25 mouse cellular contexts compared by ENCODE assay signal in the genomic region with DNA sequence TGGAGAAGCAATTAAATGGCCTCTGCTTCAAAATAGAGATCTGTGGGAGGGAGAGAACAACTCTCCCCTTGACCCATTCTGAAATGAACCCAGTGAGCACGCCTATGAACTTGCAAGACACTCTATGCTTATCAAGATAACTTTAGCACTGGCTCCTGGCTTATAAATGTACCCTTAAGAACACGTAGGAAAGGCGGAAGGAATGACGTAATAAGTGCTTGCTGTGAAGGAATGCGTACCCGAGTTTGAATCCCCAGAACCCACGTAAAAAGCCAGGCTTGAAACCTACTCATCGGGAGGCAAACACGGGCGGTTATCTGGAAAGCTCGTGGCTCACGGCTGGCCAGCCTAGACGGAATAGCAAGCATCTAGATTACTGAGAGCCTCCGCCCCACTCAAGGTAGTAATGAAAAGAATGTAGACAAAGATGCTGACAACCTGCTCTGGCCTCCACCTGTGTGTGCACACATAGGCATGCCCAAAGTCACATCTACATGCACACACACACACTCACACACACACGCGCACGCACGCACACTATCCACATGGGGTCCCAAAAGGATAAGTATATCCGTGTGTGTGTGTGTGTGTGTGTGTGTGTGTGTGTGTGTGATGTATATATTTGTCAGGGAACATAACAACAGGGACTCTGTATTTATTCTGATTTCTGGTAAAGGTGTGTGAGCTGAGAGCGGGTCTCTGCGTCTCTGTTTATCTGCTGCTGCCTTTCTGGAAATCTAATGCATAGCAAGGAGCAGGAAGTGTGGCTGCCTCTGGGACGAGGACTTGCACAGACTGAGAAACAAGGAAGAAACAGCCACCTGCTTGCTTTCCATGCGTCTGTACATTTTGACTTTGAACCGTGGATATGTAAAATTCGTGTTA. TPM values are rescaled to one million over a fixed set of nuclear protein-coding genes. Genes with fewer than 3 reads are reported as not detected.
A peak's percentile ranks its signal among the peaks of the same experiment; 100 is the strongest.
DNase-seq lines count a peak whose midpoint lies in the region; ATAC-seq and TF ChIP-seq lines count a peak whose summit lies in the region.
"Had no signal": no experiment of that assay in that cellular context is flagged by ENCODE, and none has a peak within 500 bp of the region (broad histone marks: within the 10 kb centered on the region; RNA-seq: fewer than 3 reads in every experiment).

No protein-coding gene starts in this region.

- TF ChIP-seq CTCF in E14TG2a.4 (conservative IDR thresholded peaks at IDR 0.05; ENCODE audit: low read length): no peak
- TF ChIP-seq CTCF in intestine, postnatal 0 days (IDR thresholded peaks at IDR 0.05; ENCODE audit: low read depth): no peak
- no peak for TF ChIP-seq CTCF in layer of hippocampus, adult 2 months (conservative IDR thresholded peaks at IDR 0.05)
- no peak for TF ChIP-seq CTCF in forebrain, postnatal 0 days (IDR thresholded peaks at IDR 0.05; ENCODE audit: low read depth)

- no peak for ATAC-seq in forebrain, embryonic 11.5 days (replicated peaks; ENCODE audit: low FRiP score)
- ATAC-seq in forebrain, embryonic 13.5 days: no peak
- ATAC-seq in intestine, postnatal 0 days: peak; percentile 68
- ATAC-seq in stomach, embryonic 14.5 days (ENCODE audit: insufficient number of reproducible peaks, insufficient read depth, low FRiP score, low read depth): peak; percentile 70
- ATAC-seq in forebrain, postnatal 0 days: no peak
- ATAC-seq: forebrain, embryonic 15.5 days; midbrain, embryonic 16.5 days had no signal

- no peak overlapping the region for H3K4me3 ChIP-seq in forebrain, embryonic 11.5 days (ENCODE audit: low read depth, low read length)
- H3K4me3 ChIP-seq in forebrain, embryonic 13.5 days: no peak overlapping the region
- H3K4me3 ChIP-seq in E14TG2a.4 (replicated peaks; ENCODE audit: low read length): peak overlapping the region; percentile 48
- no peak overlapping the region for H3K4me3 ChIP-seq in intestine, postnatal 0 days (ENCODE audit: low read depth, low read length)
- H3K4me3 ChIP-seq in stomach, embryonic 14.5 days (ENCODE audit: low read depth, low read length): no peak overlapping the region
- no peak overlapping the region for H3K4me3 ChIP-seq in layer of hippocampus, adult 2 months
- no peak overlapping the region for H3K4me3 ChIP-seq in forebrain, postnatal 0 days (ENCODE audit: low read depth, low read length)
- H3K4me3 ChIP-seq: forebrain, embryonic 15.5 days; heart, embryonic 12.5 days; hindbrain, embryonic 12.5 days; liver, embryonic 15.5 days; midbrain, embryonic 10.5 days; myocyte had no signal

- H3K9ac ChIP-seq in forebrain, embryonic 11.5 days (ENCODE audit: low read length): no peak overlapping the region
- H3K9ac ChIP-seq in forebrain, embryonic 13.5 days: no peak overlapping the region
- no peak overlapping the region for H3K9ac ChIP-seq in intestine, postnatal 0 days (ENCODE audit: low read depth, low read length)
- no peak overlapping the region for H3K9ac ChIP-seq in stomach, embryonic 14.5 days (replicated peaks; ENCODE audit: low read depth, low read length)
- H3K9ac ChIP-seq in forebrain, postnatal 0 days: no peak overlapping the region
- H3K9ac ChIP-seq: forebrain, embryonic 15.5 days; heart, embryonic 12.5 days; hindbrain, embryonic 12.5 days; liver, embryonic 15.5 days had no signal

- no peaks in the 10 kb centered on the region for H3K36me3 ChIP-seq in forebrain, embryonic 11.5 days (ENCODE audit: control insufficient read depth, insufficient read depth, low read length)
- no peaks in the 10 kb centered on the region for H3K36me3 ChIP-seq in forebrain, embryonic 13.5 days (ENCODE audit: poor library complexity, severe bottlenecking)
- no peaks in the 10 kb centered on the region for H3K36me3 ChIP-seq in E14TG2a.4 (ENCODE audit: insufficient read depth, low read length)
- no peaks in the 10 kb centered on the region for H3K36me3 ChIP-seq in intestine, postnatal 0 days (ENCODE audit: control insufficient read depth, insufficient read depth)
- no peaks in the 10 kb centered on the region for H3K36me3 ChIP-seq in stomach, embryonic 14.5 days (ENCODE audit: control insufficient read depth, insufficient read depth, low read length)
- no peaks in the 10 kb centered on the region for H3K36me3 ChIP-seq in forebrain, postnatal 0 days (ENCODE audit: insufficient read depth)
- H3K36me3 ChIP-seq: forebrain, embryonic 15.5 days; heart, embryonic 12.5 days; hindbrain, embryonic 12.5 days; liver, embryonic 15.5 days; midbrain, embryonic 10.5 days had no signal

- WGBS in forebrain, embryonic 11.5 days: 88% methylated on average over 25 of the region's 25 CpGs
- WGBS in forebrain, embryonic 13.5 days: 89% methylated on average over 25 of the region's 25 CpGs
- 56% methylated on average over 25 of the region's 25 CpGs for WGBS in intestine, postnatal 0 days
- 77% methylated on average over 25 of the region's 25 CpGs for WGBS in stomach, embryonic 14.5 days
- 88% methylated on average over 25 of the region's 25 CpGs for WGBS in forebrain, postnatal 0 days

- no peaks in the 10 kb centered on the region for H3K4me1 ChIP-seq in forebrain, embryonic 11.5 days (replicated peaks; ENCODE audit: control insufficient read depth, insufficient read depth, low read length)
- peaks cover 8% of the 10 kb centered on the region; the same call in 1 of the 2 replicates for H3K4me1 ChIP-seq in forebrain, embryonic 13.5 days
- no peaks in the 10 kb centered on the region for H3K4me1 ChIP-seq in E14TG2a.4 (replicated peaks; ENCODE audit: low read depth, low read length)
- H3K4me1 ChIP-seq in intestine, postnatal 0 days (replicated peaks; ENCODE audit: control insufficient read depth, insufficient read depth, low read length): no peaks in the 10 kb centered on the region
- no peaks in the 10 kb centered on the region for H3K4me1 ChIP-seq in stomach, embryonic 14.5 days (ENCODE audit: control insufficient read depth, insufficient read depth, low read length)
- H3K4me1 ChIP-seq in forebrain, postnatal 0 days (ENCODE audit: insufficient read depth): no peaks in the 10 kb centered on the region
- H3K4me1 ChIP-seq: forebrain, embryonic 15.5 days; heart, embryonic 12.5 days; hindbrain, embryonic 12.5 days; liver, embryonic 15.5 days had no signal

- peak; percentile 50 for DNase-seq in forebrain, embryonic 11.5 days (ENCODE audit: low spot score)
- no peak for DNase-seq in thymus, postnatal 36 days
- DNase-seq in layer of hippocampus, adult 2 months (ENCODE audit: low spot score in 2 of 2): no peak
- DNase-seq in forebrain, postnatal 0 days: no peak
- DNase-seq: adrenal gland, postnatal 25 days; cerebellum, adult 9-10 months; gastrocnemius, postnatal 14 days; heart, adult 18-20 months; heart, postnatal 10 days; kidney, adult 8-10 months; kidney, postnatal 14 days; liver; right cerebral cortex, postnatal 4 days; thymus, adult 2 months had no signal

- no peak overlapping the region for H3K4me2 ChIP-seq in forebrain, embryonic 11.5 days (ENCODE audit: low read depth, low read length, severe bottlenecking)
- H3K4me2 ChIP-seq in forebrain, embryonic 13.5 days: no peak overlapping the region
- no peak overlapping the region for H3K4me2 ChIP-seq in intestine, postnatal 0 days (replicated peaks; ENCODE audit: low read depth)
- no peak overlapping the region for H3K4me2 ChIP-seq in stomach, embryonic 14.5 days (replicated peaks; ENCODE audit: low read depth, low read length)
- no peak overlapping the region for H3K4me2 ChIP-seq in forebrain, postnatal 0 days (ENCODE audit: low read depth)
- H3K4me2 ChIP-seq: forebrain, embryonic 15.5 days; heart, embryonic 12.5 days; hindbrain, embryonic 12.5 days; liver, embryonic 15.5 days had no signal

- no peak overlapping the region for H3K27ac ChIP-seq in forebrain, embryonic 11.5 days (ENCODE audit: low read depth, low read length)
- no peak overlapping the region for H3K27ac ChIP-seq in forebrain, embryonic 13.5 days
- peak overlapping the region; percentile 42; the same call in 1 of the 2 replicates for H3K27ac ChIP-seq in intestine, postnatal 0 days (ENCODE audit: low read depth, low read length)
- H3K27ac ChIP-seq in stomach, embryonic 14.5 days (ENCODE audit: low read length): no peak overlapping the region
- no peak overlapping the region for H3K27ac ChIP-seq in layer of hippocampus, adult 2 months
- no peak overlapping the region for H3K27ac ChIP-seq in forebrain, postnatal 0 days (ENCODE audit: low read depth, low read length)
- H3K27ac ChIP-seq: forebrain, embryonic 15.5 days; hindbrain, embryonic 12.5 days; liver, embryonic 15.5 days; midbrain, embryonic 10.5 days had no signal

- H3K9me3 ChIP-seq in forebrain, embryonic 11.5 days (ENCODE audit: control insufficient read depth, low read length): no peaks in the 10 kb centered on the region
- H3K9me3 ChIP-seq in forebrain, embryonic 13.5 days (replicated peaks): no peaks in the 10 kb centered on the region
- H3K9me3 ChIP-seq in E14TG2a.4 (ENCODE audit: low read length): no peaks in the 10 kb centered on the region
- H3K9me3 ChIP-seq in intestine, postnatal 0 days (ENCODE audit: control insufficient read depth): no peaks in the 10 kb centered on the region
- H3K9me3 ChIP-seq in stomach, embryonic 14.5 days (ENCODE audit: control insufficient read depth, low read depth, low read length): no peaks in the 10 kb centered on the region
- no peaks in the 10 kb centered on the region for H3K9me3 ChIP-seq in forebrain, postnatal 0 days (ENCODE audit: low read length)
- H3K9me3 ChIP-seq: forebrain, embryonic 15.5 days; heart, embryonic 12.5 days; hindbrain, embryonic 12.5 days; liver, embryonic 15.5 days; midbrain, embryonic 10.5 days had no signal

- H3K27me3 ChIP-seq in forebrain, embryonic 11.5 days (ENCODE audit: control insufficient read depth, insufficient read depth, low read length): peaks cover 16% of the 10 kb centered on the region
- peaks cover 14% of the 10 kb centered on the region for H3K27me3 ChIP-seq in forebrain, embryonic 13.5 days
- peaks cover 19% of the 10 kb centered on the region for H3K27me3 ChIP-seq in E14TG2a.4 (ENCODE audit: insufficient read depth, low read length)
- H3K27me3 ChIP-seq in intestine, postnatal 0 days (replicated peaks; ENCODE audit: control insufficient read depth, insufficient read depth, low read length): no peaks in the 10 kb centered on the region
- no peaks in the 10 kb centered on the region for H3K27me3 ChIP-seq in stomach, embryonic 14.5 days (ENCODE audit: control insufficient read depth, insufficient read depth, low read length)
- no peaks in the 10 kb centered on the region for H3K27me3 ChIP-seq in forebrain, postnatal 0 days (ENCODE audit: insufficient read depth, low read length)
- H3K27me3 ChIP-seq: forebrain, embryonic 15.5 days; liver, embryonic 15.5 days had no signal

RNA-seq across cellular contexts. Expression of a gene that starts 5.9 kb away (rescaled TPM):
- polyA plus RNA-seq in forebrain, embryonic 11.5 days (2014; fragmentation: Nextera tagmentation; extraction: Ambion mirVana): 8.5 and 9.7 TPM in 2 replicates
- polyA plus RNA-seq in forebrain, embryonic 13.5 days (2015; fragmentation: Nextera tagmentation; extraction: Ambion mirVana): 15.2 and 15.8 TPM in 2 replicates
- 6.1 and 6.7 TPM in 2 replicates for polyA plus RNA-seq in intestine, postnatal 0 days (2015; fragmentation: Nextera tagmentation; extraction: Ambion mirVana)
- 0.80 and 1.2 TPM in 2 replicates for polyA plus RNA-seq in stomach, embryonic 14.5 days (2014; fragmentation: Nextera tagmentation; extraction: Ambion mirVana)
- total RNA-seq in layer of hippocampus, adult 2 months (2021): under 1 TPM; 0.27 to 0.51 TPM
- total RNA-seq in forebrain, postnatal 0 days (2014; rRNA removed): 1.0 and 1.8 TPM in 2 replicates
- polyA plus RNA-seq in forebrain, postnatal 0 days (2015; fragmentation: Nextera tagmentation; extraction: Ambion mirVana): 1.0 and 1.2 TPM in 2 replicates

Comparison
In these comparisons a context has a peak if more than half of its experiments do, and no peak if none do; other contexts are left out.
1. ATAC-seq: peak in intestine, postnatal 0 days (single experiment) and stomach, embryonic 14.5 days (single experiment); none in forebrain, embryonic 11.5 days (single experiment), forebrain, embryonic 13.5 days (single experiment) and forebrain, postnatal 0 days (single experiment).